Mouse (Mus musculus) mouse embryonic stem cell (cell line): ENCODE measurements around the gene Klf6.

Experiments used
- in situ Hi-C, 2 experiments: fragments of 300-500 bp; cut with MboI; formaldehyde crosslinking; loops; 1 replicate in 1 of 2; 3 replicates in 1 of 2; pipeline ENCODE4 v1.14.3; 2019 to 2020; ENCODE audit warnings: low sequenced_read_pairs in 2 of 2, low pct_unique_long_range_greater_than_20kb in 1 of 2, mixed read lengths in 1 of 2; ENCODE audit not compliant: unreplicated experiment in 1 of 2

Klf6 gene

GRCm38 (mm10) chr13:5861157-5862002 lies at the start of gene Klf6:
Gene Klf6, plus strand, starts transcription at chr13:5861482.
- in situ Hi-C loops, result loop anchor here (10.0 kb wide), 2 partner anchors 167 to 307 kb away; no protein-coding TSS in a partner anchor

- in situ Hi-C loops, result no loop called here
Observed at GRCm38 (mm10) chr13:5813433-5813832, 47.8 kb upstream of the Klf6 start.

DNA sequence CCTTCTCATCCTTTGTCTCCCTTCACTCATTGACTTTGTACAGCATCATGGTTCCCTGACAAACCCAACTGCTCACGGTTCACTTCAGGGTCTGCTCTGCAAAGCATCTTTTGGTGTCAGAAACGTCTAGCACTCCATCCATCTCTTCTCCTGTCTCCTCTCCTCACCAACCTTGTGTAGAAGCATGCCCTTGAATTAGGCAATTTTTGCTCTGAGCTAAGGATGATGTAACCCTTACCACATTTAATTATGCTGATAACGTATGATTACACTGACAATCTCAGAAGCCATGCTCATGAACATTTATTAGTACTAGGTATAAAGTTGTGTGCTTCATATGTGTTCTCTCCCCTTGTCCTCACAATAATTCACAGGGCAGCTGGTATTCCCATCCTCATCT lies 44.0 kb upstream of the Klf6 start:
- in situ Hi-C loops, result no loop called here

DNA sequence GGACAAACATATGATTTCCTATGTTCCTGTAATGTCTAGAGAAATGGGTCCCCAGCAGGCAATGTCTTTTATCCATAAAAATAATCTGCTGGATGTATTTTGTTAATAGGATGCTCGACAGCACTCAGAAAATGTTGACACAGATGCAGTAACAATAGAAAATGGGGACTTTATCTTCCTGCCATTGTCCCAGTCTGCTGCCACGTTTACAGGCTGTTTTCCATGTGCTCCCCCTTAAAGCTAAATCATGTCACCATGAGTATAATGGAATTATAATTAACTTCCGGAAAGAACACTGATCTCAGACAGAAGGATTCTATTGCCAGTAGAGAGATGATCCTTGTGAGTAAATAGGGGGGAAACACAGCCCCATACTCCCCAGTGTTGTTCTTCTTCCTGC lies 42.1 kb upstream of the Klf6 start:
- in situ Hi-C loops, result no loop called here

- in situ Hi-C loops, result no loop called here
Observed at GRCm38 (mm10) chr13:5822586-5822985, 38.7 kb upstream of the Klf6 start.

GRCm38 (mm10) chr13:5823150-5823549 lies 38.1 kb upstream of the Klf6 start:
- in situ Hi-C loops, result no loop called here

DNA sequence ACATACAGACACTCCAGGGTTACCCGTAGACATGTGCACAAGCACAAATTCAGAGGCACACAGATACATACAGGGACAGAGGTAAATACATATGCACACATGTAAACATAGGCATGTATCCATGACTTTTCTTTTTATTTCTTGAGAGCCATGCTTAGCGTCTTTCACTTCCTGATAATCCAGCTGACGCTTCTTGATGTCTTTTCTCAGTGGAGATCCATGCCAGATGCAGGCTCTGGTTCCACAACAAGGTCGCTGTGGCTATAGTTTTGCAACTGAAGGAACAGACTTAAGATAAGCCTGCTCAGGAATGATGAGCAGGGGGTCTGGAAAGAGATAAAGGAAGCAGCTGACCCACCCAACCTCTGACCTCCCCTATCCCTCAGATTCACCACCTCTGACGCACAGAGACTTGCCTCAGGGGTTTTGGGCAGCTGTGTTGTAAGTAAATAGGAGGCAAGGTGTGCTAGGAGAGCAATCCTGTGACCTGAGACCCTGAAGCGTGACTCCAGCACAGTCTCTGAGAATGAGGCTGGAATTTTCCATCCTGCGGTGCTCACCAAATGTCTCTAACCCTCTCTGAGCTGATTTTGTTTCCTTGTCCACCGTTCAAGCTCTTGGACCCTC lies 37.0 kb upstream of the Klf6 start:
- in situ Hi-C loops, result no loop called here

- in situ Hi-C loops, result no loop called here
Observed at GRCm38 (mm10) chr13:5826170-5826827, 35.0 kb upstream of the Klf6 start.

GRCm38 (mm10) chr13:5831976-5832375 lies 29.3 kb upstream of the Klf6 start:
- in situ Hi-C loops, result no loop called here

DNA sequence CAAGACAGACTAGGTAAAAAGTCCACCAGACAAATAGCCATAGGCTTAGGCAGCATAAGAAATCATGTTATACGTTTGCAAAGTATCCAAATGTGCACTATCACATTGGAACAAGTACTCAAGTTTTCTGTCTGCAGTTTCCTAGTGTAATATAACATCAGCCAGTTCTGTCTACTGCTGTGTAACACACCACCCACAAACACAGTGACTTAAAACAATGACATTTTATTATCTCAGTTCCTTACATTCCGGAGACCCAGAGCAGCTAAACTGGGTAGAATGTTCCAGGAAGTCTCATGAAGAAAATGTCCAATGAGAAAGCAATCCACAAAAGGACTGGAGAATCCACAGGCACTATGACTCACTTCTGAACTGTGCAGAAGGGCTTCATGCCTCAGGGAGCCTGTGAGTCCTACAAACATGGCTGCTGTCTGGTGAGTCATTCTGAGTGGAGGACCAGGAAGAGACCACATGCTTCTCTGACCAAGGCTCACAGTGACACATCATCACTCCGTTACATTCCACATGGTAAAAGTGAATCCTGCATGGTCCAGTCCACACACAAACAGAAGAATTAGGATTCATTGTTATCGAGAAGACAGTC lies 24.0 kb upstream of the Klf6 start:
- in situ Hi-C loops, result no loop called here

DNA sequence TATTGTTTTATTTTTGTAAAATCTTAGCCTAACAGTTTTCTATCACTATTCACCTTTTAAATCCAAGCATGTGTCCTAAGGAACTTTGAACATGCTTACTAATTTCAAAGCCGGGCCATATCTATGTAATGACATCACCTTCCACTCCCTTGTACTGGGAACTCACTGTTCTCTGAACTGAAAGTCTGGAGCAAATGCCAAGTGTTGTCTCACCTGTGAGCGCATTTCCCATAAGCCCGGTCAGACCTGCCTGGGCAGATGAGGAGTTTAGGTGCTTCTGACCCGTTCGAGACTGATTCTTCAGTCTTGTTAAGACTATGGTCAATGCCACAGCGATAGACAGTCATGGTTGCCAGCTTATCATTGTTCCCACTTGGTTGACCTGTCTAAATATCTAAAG lies 19.9 kb upstream of the Klf6 start:
- in situ Hi-C loops, result no loop called here

- in situ Hi-C loops, result no loop called here
Observed at GRCm38 (mm10) chr13:5842911-5843310, 18.4 kb upstream of the Klf6 start.

DNA sequence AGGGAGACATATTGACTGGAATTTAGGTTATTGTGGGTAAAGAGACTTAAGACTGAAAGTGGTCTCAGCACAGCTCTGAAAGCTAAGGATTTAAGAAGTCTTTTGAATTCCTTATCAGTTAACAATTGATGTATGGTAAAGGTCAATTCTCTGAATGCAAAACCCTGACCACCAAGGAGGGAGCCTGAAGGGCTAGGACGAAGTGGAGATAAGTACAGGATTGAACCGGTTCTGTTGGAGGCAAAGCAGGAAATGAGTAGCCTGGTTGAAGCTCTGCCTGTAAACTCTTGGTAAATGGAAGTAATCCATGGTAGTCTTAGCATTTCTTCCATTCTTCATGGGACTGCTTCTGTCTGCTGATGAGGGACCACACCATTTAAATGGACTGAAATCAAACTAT lies 17.5 kb upstream of the Klf6 start:
- in situ Hi-C loops, result no loop called here

DNA sequence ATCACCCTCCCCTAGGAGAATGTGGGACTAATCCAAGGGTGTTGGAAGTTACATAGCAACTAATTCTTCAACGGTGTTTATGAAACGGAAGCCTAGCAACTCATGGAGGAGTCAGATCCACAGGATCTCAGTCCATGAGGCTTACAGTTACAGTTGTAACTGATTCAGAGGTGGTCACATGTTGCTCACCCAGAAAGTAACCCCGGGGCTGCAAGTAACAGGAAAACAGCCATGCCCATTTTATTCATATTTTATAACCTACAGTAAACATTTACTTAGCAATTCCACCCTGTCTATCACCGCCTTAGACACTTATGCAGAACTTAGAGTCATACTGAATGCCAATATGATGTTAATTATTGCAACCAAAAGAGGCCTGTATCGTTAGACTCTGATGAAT lies 16.9 kb upstream of the Klf6 start:
- in situ Hi-C loops, result no loop called here

GRCm38 (mm10) chr13:5845161-5845590 lies 16.1 kb upstream of the Klf6 start:
- in situ Hi-C loops, result no loop called here

DNA sequence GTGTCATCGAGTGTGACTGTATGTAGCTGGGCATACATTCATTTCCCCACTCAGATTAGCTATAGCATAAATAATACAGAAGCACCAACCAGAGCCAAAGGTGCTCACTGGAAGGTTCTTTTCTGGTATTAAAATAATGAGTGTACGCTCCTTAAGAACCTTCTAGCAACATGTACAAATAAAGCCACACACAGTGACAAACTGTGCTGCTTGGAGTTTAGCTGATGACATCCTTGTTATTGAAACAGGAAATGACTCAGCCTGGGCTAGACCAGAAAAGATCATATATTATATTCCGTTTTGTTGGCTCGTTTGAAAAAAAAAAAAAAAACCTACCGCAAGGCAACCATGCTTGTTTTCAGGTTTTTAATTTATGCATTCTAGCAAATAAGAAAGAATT lies 15.7 kb upstream of the Klf6 start:
- in situ Hi-C loops, result no loop called here

- in situ Hi-C loops, result no loop called here
Observed at GRCm38 (mm10) chr13:5846860-5847259, 14.4 kb upstream of the Klf6 start.

DNA sequence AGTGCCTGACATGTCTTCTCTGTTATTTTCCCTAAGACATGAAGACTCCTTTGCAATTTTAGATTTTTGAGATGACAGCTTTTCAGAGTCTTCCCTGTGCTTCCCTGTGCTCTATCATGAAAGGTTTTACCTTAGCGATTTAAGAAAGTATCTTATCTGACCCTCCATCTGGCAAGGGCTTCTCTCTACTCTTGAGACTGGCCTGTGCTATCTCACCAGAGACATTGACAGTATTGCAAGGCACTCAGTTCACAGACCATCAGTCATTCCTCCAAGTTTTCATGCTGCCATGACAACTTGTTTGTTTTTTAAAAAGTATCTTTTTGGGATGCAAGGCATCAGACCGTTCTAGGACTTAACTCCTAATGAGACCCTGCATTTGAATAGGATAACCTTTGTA lies 13.5 kb upstream of the Klf6 start:
- in situ Hi-C loops, result no loop called here

- in situ Hi-C loops, result loop anchor here (10.0 kb wide), 2 partner anchors 166 to 306 kb away; no protein-coding TSS in a partner anchor
Observed at GRCm38 (mm10) chr13:5860651-5861156, 578 bp upstream of the Klf6 start.
